Mouse (Mus musculus) neutrophil, adult 83 days (primary cell): Measurements from ENCODE around the gene Hdac10. TPM values are rescaled to one million over a fixed set of nuclear protein-coding genes. Genes with fewer than 3 reads are reported as not detected.

Source experiments
- total RNA-seq, 2 experiments: library from RNA; stranded (reverse); gene quantifications; one replicate each; pipeline ENCODE4 v1.2.4; 2023

The Hdac10 gene
- total RNA-seq = 10 to 100 TPM; 12.4 to 12.6 TPM

GRCm38 (mm10) chr15:89128382-89129350 lies at the start of gene Hdac10:
Gene Hdac10, minus strand, starts transcription at chr15:89128700.

DNA sequence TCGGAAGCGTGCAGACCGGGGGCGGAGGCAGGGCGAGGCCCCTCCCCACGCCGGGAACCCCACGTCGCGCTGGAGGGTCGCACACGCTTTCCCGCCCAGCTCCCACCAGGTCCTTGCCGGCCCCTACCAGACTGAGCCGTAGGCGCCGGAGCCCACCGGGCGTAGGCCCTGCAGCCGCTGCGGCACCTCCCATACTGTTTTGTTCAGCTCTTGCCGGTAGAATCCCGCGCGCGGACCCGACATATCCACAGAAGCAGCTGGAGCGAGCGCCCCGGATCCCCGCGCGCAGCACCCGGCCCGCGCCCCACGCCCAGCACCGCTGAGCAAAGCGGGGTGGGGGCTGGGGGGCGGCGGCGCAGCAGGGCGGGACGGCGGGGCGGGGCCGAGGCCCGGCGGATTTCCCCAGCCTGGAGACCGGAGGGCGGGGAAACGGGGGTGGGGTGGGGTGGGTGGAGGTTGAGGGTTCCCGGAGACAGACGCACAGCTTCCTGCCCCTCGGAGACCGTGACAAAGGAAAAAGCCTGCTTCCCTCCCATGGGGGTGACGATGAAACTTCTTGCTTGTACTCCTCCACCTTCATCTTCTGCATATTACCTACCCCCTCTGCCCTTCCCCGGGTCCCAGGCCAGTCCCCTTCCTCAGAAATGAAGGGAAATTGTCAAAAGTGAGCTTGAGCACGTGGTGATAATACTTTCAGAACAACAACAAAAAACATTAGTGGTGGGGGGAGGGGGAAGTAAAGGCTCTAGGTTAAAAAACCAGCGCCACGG lies 21.0 kb upstream of the Hdac10 start, which contains the start of gene Mapk11:
Gene Mapk11, minus strand, starts transcription at position 358 of the 770 bp plus-strand sequence.

DNA sequence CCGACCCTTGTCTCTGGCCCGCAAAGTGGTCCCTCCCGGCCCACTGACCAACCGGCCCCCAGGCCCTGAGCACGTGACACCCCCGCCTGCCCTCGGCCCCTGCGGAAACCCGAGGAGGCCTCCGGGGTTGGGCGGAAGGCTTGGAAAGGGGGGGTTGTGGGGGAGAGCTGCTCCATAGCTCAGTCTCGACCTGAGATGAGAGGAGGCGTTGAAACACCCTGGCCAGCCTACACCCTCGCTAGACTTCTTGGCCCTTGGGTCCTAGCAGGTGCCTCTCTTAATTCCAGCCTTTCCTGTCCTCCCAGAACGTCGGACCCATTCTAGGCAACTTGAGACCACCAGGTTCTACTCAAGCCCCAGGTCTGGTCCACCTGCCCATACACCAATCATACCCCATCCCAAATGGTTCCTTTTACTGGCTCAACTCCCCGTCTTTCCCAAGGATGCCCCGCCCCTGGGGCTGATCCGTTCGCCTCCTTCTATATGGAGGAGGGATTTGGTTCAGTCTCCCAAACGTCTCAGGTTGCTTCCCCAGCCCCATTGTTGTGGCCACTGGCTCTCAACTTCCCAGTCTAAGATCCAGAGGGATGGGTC lies 12.3 kb upstream of the Hdac10 start, which contains the start of gene Mapk12:
Gene Mapk12, minus strand, starts transcription at position 45 of the 594 bp plus-strand sequence.

DNA sequence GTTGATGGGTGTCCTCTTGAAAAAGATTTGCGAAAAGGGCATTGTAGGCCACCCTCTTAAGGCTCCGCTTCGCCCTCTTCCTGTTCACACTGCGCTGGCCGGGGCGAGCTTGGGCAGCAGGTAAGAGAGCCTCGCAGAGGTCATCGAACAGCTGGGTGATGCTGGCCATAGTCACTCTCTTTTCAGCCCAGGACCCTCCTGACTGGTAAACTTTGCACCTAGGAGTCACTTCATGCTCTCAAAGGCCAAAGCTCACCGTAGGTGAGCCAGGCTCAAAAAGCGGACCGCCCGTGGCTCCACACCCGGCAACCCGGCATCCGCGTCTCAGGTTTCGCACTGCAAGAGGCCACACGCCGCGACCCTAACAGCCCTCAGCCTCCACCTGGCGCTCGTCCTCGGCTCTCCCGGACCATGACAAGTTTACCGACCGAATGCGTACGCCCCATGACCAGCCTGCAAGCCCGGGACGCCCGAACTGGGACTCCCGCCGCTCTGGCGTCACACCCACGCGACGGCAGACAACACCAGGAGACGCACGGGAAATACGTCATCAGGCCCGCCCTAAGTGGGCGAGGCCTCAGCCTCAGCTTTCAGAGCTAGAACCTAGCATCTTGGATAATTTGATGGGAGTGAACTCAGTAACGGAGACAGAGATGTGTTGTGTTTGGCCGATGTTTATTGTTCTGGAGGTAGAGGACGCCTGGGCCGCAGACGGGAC lies 5.7 kb downstream of the Hdac10 start, which contains the start of gene Tubgcp6:
Gene Tubgcp6, minus strand, starts transcription at position 464 of the 718 bp plus-strand sequence.

DNA sequence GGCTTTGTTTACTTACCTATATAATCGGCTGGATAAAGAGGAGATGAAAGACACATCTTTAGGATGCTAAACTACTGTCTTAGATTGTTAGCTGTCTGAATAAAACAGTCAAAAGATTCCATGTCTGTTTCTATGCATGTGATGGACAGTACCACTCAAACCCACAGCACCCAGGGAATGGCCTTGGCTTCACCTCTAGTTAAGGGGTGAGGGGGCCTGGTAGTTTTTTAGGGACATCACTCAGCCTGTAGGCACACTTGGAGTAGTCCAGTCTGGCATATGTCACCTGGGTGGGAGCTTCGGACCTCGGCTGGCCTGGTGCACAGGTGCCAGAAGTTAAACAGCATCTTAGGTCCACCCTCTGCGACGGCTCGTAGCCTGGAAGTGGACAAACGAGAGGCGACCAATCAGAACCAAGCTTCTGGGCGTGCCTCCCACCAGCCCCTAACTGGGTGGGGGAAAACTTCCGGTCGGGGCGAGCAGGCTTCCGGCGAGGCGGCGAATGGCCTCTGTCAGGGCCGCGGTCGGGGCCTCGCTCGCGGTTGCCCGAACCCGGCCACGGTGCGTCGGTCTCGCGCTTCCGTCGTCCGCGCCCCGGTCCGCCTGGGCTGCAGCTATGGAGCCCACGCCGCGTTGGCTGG lies 39.8 kb downstream of the Hdac10 start, which contains the start of gene Selenoo:
Gene Selenoo, plus strand, starts transcription at position 478 of the 641 bp plus-strand sequence.

DNA sequence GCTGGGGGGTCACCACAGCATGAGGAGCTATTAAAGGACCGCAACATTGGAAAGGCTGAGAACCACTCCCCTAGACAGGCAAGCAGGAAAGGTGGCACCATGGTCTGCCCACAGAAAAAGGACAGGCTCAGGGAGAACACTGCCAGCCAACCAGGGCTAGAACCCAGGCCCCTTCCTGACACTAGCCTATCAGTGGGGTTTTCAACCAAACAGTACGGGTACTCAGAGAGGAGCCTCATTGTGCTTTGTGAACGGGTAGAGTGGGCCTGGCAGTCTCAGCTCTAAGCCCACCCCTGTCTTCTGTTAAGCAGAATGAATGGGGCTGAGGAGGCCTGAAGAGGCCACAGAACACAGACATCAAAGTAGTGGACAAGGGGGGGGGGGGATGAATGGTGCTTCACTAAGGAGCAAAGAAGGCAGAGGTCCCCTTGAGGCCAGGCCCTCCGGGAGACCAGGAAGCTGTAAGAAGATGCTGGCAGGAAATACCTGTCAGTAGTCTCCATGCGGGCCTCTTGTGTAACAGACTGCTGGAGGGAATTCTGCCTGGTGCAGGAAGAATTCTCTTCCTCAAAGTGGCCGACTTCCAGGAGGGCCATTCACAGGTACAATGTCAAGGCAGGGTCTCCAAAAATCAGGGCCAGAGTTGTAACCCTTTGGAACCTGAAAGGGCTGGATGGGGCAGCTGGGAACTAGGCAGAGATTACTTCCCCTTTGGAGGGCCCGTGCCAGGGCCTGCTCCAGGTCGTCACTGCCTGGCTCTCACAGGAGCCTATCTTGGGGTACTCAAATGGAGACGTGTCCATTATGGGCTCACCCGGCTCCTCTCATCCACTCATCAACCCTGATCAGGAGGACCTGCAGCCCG lies 53.7 kb downstream of the Hdac10 start, which contains the start of gene Trabd:
Gene Trabd, plus strand, starts transcription at position 512 of the 865 bp plus-strand sequence.

Other genes with a start within 250 kb of the Hdac10 start
- not detected for gene Ttll8, start 174.3 kb downstream of the Hdac10 start, total RNA-seq
- not detected for gene Mlc1, start 149.7 kb downstream of the Hdac10 start, total RNA-seq
- not detected for gene Mov10l1, start 145.8 kb downstream of the Hdac10 start, total RNA-seq
- gene Panx2, start 69.0 kb downstream of the Hdac10 start, total RNA-seq = under 1 TPM in 1 of 2 experiments, not detected in 1; 0.15 TPM
- 10 to 100 TPM; 48.1 to 49.6 TPM for gene Trabd, start 53.6 kb downstream of the Hdac10 start, total RNA-seq
- gene Selenoo, start 39.6 kb downstream of the Hdac10 start, total RNA-seq = 10 to 100 TPM; 21.6 to 26.8 TPM
- gene Tubgcp6, start 5.6 kb downstream of the Hdac10 start, total RNA-seq = 10 to 100 TPM; 23.9 to 26.2 TPM
- under 1 TPM; 0.18 to 0.29 TPM for gene Mapk12, start 12.0 kb upstream of the Hdac10 start, total RNA-seq
- gene Mapk11, start 20.9 kb upstream of the Hdac10 start, total RNA-seq = under 1 TPM; 0.18 to 0.24 TPM
- gene Plxnb2, start 52.1 kb upstream of the Hdac10 start, total RNA-seq = 10 to 100 TPM; 60.7 to 68.5 TPM
- gene Dennd6b, start 67.8 kb upstream of the Hdac10 start, total RNA-seq = 1 to 10 TPM; 1.8 to 2.3 TPM
- gene Ppp6r2, start 82.9 kb upstream of the Hdac10 start, total RNA-seq = 10 to 100 TPM; 32.1 to 34.2 TPM
- gene Sbf1, start 186.6 kb upstream of the Hdac10 start, total RNA-seq = 100 to 1,000 TPM; 110 to 118 TPM
- gene Adm2, start 194.0 kb upstream of the Hdac10 start, total RNA-seq = not detected
- not detected for gene Miox, start 205.7 kb upstream of the Hdac10 start, total RNA-seq
- gene Lmf2, start 227.0 kb upstream of the Hdac10 start, total RNA-seq = 10 to 100 TPM; 38.9 to 51.4 TPM
- 100 to 1,000 TPM in 1 of 2 experiments, 10 to 100 TPM in 1; 92.6 to 104 TPM for gene Ncaph2, start 227.0 kb upstream of the Hdac10 start, total RNA-seq
- gene Sco2, start 245.1 kb upstream of the Hdac10 start, total RNA-seq = 1 to 10 TPM; 5.1 to 5.4 TPM
- under 1 TPM; 0.22 to 0.24 TPM for gene Tymp, start 248.3 kb upstream of the Hdac10 start, total RNA-seq